Mouse (Mus musculus) kidney, postnatal 36 days (tissue): Measurements from ENCODE around the gene Exosc10.

ENCODE experiments used
- DNase-seq, 2 experiments: peaks; one replicate each; pipeline ENCODE4 v3.0.0; 2021 to 2022; ENCODE audit warnings: mixed read lengths in 2 of 2

The Exosc10 gene

GRCm38 (mm10) chr4:148573222-148573621, 15.0 kb downstream of the Exosc10 start:
- DNase-seq = no peak

- no peak for DNase-seq
These were observed 22.5 kb downstream of the Exosc10 start for GRCm38 (mm10) chr4:148580765-148581164.

- DNase-seq = no peak
These were observed 23.2 kb downstream of the Exosc10 start for GRCm38 (mm10) chr4:148581422-148581821.

GRCm38 (mm10) chr4:148583257-148583656, 25.0 kb downstream of the Exosc10 start:
- DNase-seq = no peak

GRCm38 (mm10) chr4:148586648-148587047, 28.4 kb downstream of the Exosc10 start:
- no peak for DNase-seq

GRCm38 (mm10) chr4:148588793-148589192, 30.6 kb downstream of the Exosc10 start:
- DNase-seq = no peak

- DNase-seq = peak; percentile 49 to 60
These were observed 31.3 kb downstream of the Exosc10 start for GRCm38 (mm10) chr4:148589565-148589964.

GRCm38 (mm10) chr4:148590421-148591170, 32.4 kb downstream of the Exosc10 start:
- no peak for DNase-seq

GRCm38 (mm10) chr4:148591171-148591630, 33.0 kb downstream of the Exosc10 start, which contains the start of gene Srm:
Gene Srm (plus strand): TSS chr4:148591503.
- peak; percentile 99 for DNase-seq

GRCm38 (mm10) chr4:148591637-148592380, 33.6 kb downstream of the Exosc10 start:
- no peak for DNase-seq

- no peak for DNase-seq
These were observed 35.8 kb downstream of the Exosc10 start for GRCm38 (mm10) chr4:148593996-148594395.

- DNase-seq = no peak
These were observed 37.7 kb downstream of the Exosc10 start for GRCm38 (mm10) chr4:148595916-148596315.

GRCm38 (mm10) chr4:148596731-148597130, 38.5 kb downstream of the Exosc10 start:
- no peak for DNase-seq

- no peak for DNase-seq
These were observed 40.6 kb downstream of the Exosc10 start for GRCm38 (mm10) chr4:148598826-148599225.

GRCm38 (mm10) chr4:148600316-148600715, 42.1 kb downstream of the Exosc10 start:
- no peak for DNase-seq

- no peak for DNase-seq
These were observed 43.6 kb downstream of the Exosc10 start for GRCm38 (mm10) chr4:148601871-148602270.

GRCm38 (mm10) chr4:148602357-148603120, 44.3 kb downstream of the Exosc10 start, which contains the start of gene Masp2:
Gene Masp2 (plus strand): TSS chr4:148602554.
- DNase-seq = no peak

- DNase-seq = no peak
These were observed 45.3 kb downstream of the Exosc10 start for GRCm38 (mm10) chr4:148603376-148604139.

- no peak for DNase-seq
These were observed 45.9 kb downstream of the Exosc10 start for GRCm38 (mm10) chr4:148604141-148604540.

- peak; percentile 73 to 86 for DNase-seq
These were observed 46.4 kb downstream of the Exosc10 start for GRCm38 (mm10) chr4:148604541-148605165.

- DNase-seq = peak; percentile 78 to 95
These were observed 49.5 kb downstream of the Exosc10 start for GRCm38 (mm10) chr4:148607758-148608157.

- DNase-seq = peak; percentile 44 to 59
These were observed 51.6 kb downstream of the Exosc10 start for GRCm38 (mm10) chr4:148609805-148610204.
